Mouse (Mus musculus) urinary bladder, adult 2 months (tissue): ENCODE measurements around the gene Fam241b. TPM values are rescaled to one million over a fixed set of nuclear protein-coding genes. Genes with fewer than 3 reads are reported as not detected.
A peak's percentile ranks its signal among the peaks of the same experiment; 100 is the strongest.

Experiments used
- DNase-seq: peaks from one replicate; pipeline ENCODE4 v3.0.0; 2022; ENCODE audit warnings: low spot score
- polyA plus RNA-seq: library from polyadenylated mRNA; depleted of rRNA; stranded (reverse); fragments of >200 nt; gene quantifications from 2 replicates; pipeline ENCODE4 v1.2.3, GENCODE M21; 2012; rRNA removed

The Fam241b gene
- 14.7 and 17.9 TPM in 2 replicates for polyA plus RNA-seq

GRCm38 (mm10) chr10:62143820-62144219, at the start of gene Fam241b:
Fam241b (minus strand) TSS chr10:62143920.
- DNase-seq = no peak

DNA sequence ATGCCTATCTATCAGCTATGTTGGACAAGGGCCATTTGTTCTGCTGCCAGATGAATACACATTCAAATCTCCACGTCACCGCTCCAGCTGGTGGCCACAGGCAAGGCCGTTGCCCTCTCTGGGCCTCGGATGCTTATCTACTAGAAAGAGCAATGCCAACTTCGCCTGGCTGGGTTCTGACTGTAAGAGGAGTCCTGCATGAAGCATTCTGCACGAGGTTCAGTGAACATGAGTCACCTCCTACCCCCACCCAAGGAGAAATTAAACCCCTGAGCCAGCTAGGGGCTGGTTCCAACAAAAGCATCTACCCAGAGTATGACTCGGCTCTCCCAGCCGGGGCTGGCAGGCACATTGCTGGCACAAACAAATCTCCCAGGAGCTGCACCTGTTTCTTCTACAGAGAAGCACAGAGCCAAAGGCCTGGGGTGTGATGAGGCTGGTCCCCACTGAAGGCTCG, 49.0 kb upstream of the Fam241b start:
- no peak for DNase-seq

- DNase-seq = no peak
Measured at GRCm38 (mm10) chr10:62190821-62191220, 47.1 kb upstream of the Fam241b start.

DNA sequence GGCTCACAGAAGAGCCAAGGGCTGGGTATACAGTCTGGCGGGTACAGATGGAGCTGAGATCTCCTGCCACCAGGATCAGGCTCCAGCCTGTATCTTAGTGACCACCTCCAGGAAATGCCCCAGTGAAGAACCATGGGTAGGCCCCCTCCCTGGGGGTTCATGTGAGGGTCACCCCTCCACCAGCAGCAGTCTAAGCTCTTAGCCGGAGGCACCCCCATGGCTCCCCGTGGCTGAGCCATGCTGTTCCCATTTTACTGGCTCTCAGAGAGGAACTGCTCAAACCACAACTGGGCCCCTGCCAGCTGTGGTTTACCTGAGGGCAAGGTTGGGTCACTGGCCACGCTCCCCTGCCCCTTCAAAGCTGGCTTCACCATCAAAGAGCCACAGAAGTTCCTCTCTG, 46.2 kb upstream of the Fam241b start:
- DNase-seq = no peak

DNA sequence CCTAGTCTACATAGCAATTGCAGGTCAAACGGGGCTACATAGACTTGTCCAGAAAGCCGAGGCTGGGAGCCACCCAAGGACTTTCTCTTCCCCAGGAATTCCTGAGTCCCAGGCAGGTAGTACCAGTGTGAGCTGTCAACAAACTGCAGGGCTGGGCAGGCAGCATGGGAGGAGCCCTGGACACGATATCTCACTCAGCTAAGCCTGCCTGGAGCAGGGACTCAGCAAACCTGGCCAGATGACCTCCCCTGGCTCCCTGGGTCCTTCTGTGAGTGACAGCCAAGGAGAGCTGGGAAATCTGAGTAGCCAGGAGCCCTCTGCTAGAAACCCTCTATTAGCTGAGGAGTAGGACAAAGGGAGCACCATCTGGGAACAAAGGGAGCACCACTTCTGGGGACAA, 45.6 kb upstream of the Fam241b start:
- DNase-seq = no peak

GRCm38 (mm10) chr10:62186882-62187281, 43.2 kb upstream of the Fam241b start:
- DNase-seq = peak; percentile 72

GRCm38 (mm10) chr10:62183053-62183452, 39.3 kb upstream of the Fam241b start:
- DNase-seq = peak; percentile 86

GRCm38 (mm10) chr10:62182471-62183014, 38.8 kb upstream of the Fam241b start:
- no peak for DNase-seq

DNA sequence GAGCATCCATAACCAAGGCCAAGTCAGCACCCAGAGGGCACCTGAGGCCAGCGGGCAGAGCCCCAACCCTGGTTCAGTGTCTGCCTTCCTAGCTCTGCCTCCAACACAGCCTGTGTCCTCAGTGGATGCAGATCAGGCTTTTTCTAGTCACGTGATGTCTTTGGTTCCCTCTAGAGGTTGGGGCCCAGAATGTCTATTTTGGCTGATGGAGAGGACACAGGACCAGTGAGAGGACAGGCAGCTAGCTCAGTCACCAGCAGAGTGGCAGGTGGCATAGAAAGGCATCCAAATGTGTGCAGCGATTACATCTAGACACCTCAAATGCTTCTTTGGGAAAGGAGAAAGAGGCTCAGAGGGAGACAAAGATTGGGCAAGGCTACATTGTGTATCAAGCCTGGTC, 38.0 kb upstream of the Fam241b start:
- DNase-seq = no peak

GRCm38 (mm10) chr10:62179944-62180343, 36.2 kb upstream of the Fam241b start:
- DNase-seq = no peak

DNA sequence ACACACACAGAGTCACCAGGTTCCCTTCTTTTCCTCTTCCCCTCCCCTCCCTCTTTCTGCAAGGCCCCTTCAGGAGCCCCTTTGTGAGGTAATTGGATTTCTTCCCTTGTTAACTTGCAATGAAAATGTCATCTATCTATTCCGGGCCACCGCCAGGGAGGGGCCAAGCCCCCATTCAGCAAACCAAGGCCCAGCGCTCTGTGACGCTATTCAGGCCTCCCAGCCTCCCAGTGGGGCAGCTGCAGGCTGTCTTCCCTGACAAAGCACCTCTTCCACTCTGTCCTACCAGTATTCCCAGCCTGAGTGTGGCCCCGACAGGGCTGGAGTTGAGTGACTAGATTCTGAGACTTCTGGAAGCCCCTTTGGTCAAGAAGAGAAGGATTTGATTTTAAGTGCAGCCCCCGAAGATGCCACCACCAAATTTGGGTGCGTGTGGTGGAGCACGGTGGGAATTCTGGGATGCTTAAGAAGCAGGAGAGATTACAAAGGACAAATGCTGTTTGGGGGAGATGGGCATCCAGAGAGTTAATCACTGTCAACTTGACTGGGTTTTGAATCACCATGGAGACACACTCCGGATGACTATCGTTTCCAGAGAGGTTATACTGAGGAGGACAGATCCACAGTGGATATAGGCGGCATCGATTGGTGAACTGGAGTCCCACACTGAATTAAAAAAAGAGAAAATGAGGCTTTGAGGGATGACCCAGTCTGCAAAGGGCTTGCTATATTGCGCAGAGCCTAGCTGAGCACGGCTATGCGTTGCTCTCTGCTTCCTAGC, 31.0 kb upstream of the Fam241b start:
- DNase-seq = no peak

DNA sequence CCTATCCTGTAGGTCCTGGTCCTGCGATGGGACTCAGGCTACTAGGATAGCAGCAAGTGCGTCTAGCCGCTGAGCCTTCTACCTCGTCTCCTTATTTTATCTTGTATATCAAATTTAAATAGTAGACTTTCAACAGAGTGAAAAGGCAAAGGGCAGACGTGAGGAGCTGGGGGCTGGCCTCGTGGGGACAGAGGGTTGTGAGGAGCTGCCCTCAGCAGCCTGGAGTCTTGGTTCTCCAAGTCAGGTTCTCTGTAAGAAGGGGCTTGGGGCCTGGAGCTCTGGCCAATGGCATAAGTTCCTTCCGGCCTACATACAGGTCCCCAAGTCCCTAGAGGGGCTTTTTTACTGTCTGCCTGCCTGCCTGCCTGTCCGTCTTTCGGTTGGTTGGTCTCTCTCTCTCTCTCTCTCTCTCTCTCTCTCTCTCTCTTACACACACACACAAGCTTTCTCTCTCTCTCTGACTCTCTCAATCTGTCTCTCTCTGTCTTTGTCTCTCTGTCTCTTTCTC, 30.3 kb upstream of the Fam241b start:
- no peak for DNase-seq

- no peak for DNase-seq
Measured at GRCm38 (mm10) chr10:62172841-62173553, 29.3 kb upstream of the Fam241b start.

GRCm38 (mm10) chr10:62162410-62162809, 18.7 kb upstream of the Fam241b start:
- DNase-seq = no peak

- DNase-seq = no peak
Measured at GRCm38 (mm10) chr10:62149929-62150328, 6.2 kb upstream of the Fam241b start.

- no peak for DNase-seq
Measured at GRCm38 (mm10) chr10:62147466-62148248, 3.9 kb upstream of the Fam241b start.

- no peak for DNase-seq
Measured at GRCm38 (mm10) chr10:62145957-62146356, 2.2 kb upstream of the Fam241b start.

- DNase-seq = no peak
Measured at GRCm38 (mm10) chr10:62138040-62138439, 5.7 kb downstream of the Fam241b start.

DNA sequence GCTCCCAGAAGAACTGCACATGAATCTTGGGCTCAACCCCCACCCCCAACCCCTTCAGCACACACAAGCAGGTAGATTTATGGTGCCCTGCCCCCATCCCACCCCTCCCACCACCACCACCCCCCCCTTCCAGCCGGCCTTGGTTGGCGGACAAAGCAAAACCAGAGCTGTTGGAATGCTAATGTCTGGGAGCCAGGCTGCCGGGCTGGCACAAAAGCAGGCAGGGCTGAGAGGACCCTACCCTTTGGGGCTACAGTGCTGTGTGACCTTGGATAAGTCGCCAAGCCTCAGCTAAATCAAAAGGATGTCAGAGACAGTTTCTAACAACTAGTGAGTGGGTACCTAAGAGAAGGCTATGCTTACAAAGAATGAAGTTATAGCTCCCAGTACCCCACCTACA, 6.6 kb downstream of the Fam241b start:
- DNase-seq = no peak

GRCm38 (mm10) chr10:62135696-62136470, 7.8 kb downstream of the Fam241b start:
- DNase-seq = no peak

GRCm38 (mm10) chr10:62132691-62133281, 10.9 kb downstream of the Fam241b start, which contains the start of gene Neurog3:
Neurog3 (plus strand) TSS chr10:62133090.
- no peak for DNase-seq
